Mouse (Mus musculus) gastrocnemius, adult 2 months (tissue): ENCODE measurements around the gene Ank. TPM values are rescaled to one million over a fixed set of nuclear protein-coding genes. Genes with fewer than 3 reads are reported as not detected.

Experiments used
- DNase-seq: peaks from one replicate; pipeline ENCODE4 v3.0.0; 2022
- H3K27ac ChIP-seq: fragments of 200-600 bp; 2 replicates; pipeline ENCODE4 v1.8.1; 2022; ENCODE audit warnings: mild to moderate bottlenecking
- H3K4me3 ChIP-seq: fragments of 200-600 bp; 2 replicates; pipeline ENCODE4 v1.8.1; 2022; ENCODE audit warnings: mild to moderate bottlenecking, moderate library complexity
- CTCF ChIP-seq: fragments of 200-600 bp; IDR thresholded peaks from 2 replicates; pipeline ENCODE4 v1.8.1; 2022; ENCODE audit warnings: antibody characterized with exemption, mild to moderate bottlenecking, moderate library complexity
- intact Hi-C: fragments of 180-260 bp; cut with DNase I; formaldehyde crosslinking; loops from one replicate; pipeline ENCODE4 v1.15.1; 2025
- total RNA-seq, 2 experiments: library from RNA; stranded (reverse); gene quantifications; 2 replicates each; pipeline ENCODE4 v1.2.3; 2021

The Ank gene
- total RNA-seq, 2 experiments from 2014 or later = 134 to 142 TPM

- peak; percentile 63 for DNase-seq
- no peak for TF ChIP-seq CTCF
- Histone ChIP-seq H3K4me3 (0 out of 2 replicates have a peak overlapping the region, but pooled peaks have one; percentile 17), H3K27ac (peak overlapping the region; percentile 90)
- intact Hi-C loops = loop anchor here (2.0 to 5.0 kb wide), 2 partner anchors 19 to 75 kb away; no protein-coding TSS in a partner anchor
Observed at GRCm38 (mm10) chr15:27552129-27552700, 85.7 kb downstream of the Ank start.

GRCm38 (mm10) chr15:27553554-27553953 is 87.1 kb downstream of the Ank start:
- intact Hi-C loops = loop anchor here (2.0 to 5.0 kb wide), 2 partner anchors 17 to 76 kb away; no protein-coding TSS in a partner anchor

GRCm38 (mm10) chr15:27558456-27559147 is 92.1 kb downstream of the Ank start:
- no peak overlapping the region for H3K4me3 ChIP-seq
- DNase-seq = no peak
- TF ChIP-seq CTCF = no peak
- intact Hi-C loops = no loop called here
- H3K27ac ChIP-seq = peak overlapping the region; percentile 31; the same call in 1 of the 2 replicates

More at GRCm38 (mm10) chr15:27553554-27553953, 87.1 kb downstream of the Ank start:
- Histone ChIP-seq H3K4me3 (no peak overlapping the region), H3K27ac (peak overlapping the region; percentile 90; the same call in 1 of the 2 replicates)
- no peak for TF ChIP-seq CTCF
- DNase-seq = no peak

- intact Hi-C loops = no loop called here
- no peak for TF ChIP-seq CTCF
- no peak for DNase-seq
- Histone ChIP-seq H3K27ac (peak overlapping the region; percentile 71), H3K4me3 (no peak overlapping the region)
Observed at GRCm38 (mm10) chr15:27560315-27560714, 93.8 kb downstream of the Ank start.

GRCm38 (mm10) chr15:27564106-27565100 is 97.9 kb downstream of the Ank start:
- Histone ChIP-seq H3K4me3 (no peak overlapping the region), H3K27ac (peak overlapping the region; percentile 48)
- TF ChIP-seq CTCF = no peak
- intact Hi-C loops = no loop called here
- no peak for DNase-seq

GRCm38 (mm10) chr15:27565626-27566185 is 99.2 kb downstream of the Ank start:
- intact Hi-C loops = no loop called here
- peak; percentile 70 for DNase-seq
- Histone ChIP-seq H3K4me3 (no peak overlapping the region), H3K27ac (peak overlapping the region; percentile 88)
- no peak for TF ChIP-seq CTCF

- intact Hi-C loops = no loop called here
- Histone ChIP-seq H3K4me3 (no peak overlapping the region), H3K27ac (no peak overlapping the region)
- TF ChIP-seq CTCF = no peak
- no peak for DNase-seq
Observed at GRCm38 (mm10) chr15:27567356-27567755, 100.9 kb downstream of the Ank start.

- intact Hi-C loops = no loop called here
- TF ChIP-seq CTCF = no peak
- Histone ChIP-seq H3K27ac (peak overlapping the region; percentile 28; the same call in 1 of the 2 replicates), H3K4me3 (no peak overlapping the region)
- no peak for DNase-seq
Observed at GRCm38 (mm10) chr15:27568371-27568770, 101.9 kb downstream of the Ank start.

- no peak for DNase-seq
- H3K4me3 ChIP-seq = no peak overlapping the region
- H3K27ac ChIP-seq = peak overlapping the region; percentile 81
- intact Hi-C loops = loop anchor here (2.0 kb wide), 1 partner anchor 17 kb away; no protein-coding TSS in a partner anchor
- no peak for TF ChIP-seq CTCF
Observed at GRCm38 (mm10) chr15:27569924-27570323, 103.4 kb downstream of the Ank start.

- no peak for TF ChIP-seq CTCF
- H3K27ac ChIP-seq = peak overlapping the region; percentile 81
- no peak overlapping the region for H3K4me3 ChIP-seq
- DNase-seq = no peak
- intact Hi-C loops = loop anchor here (2.0 kb wide), 1 partner anchor 18 kb away; no protein-coding TSS in a partner anchor
Observed at GRCm38 (mm10) chr15:27570385-27570784, 103.9 kb downstream of the Ank start.

- intact Hi-C loops = loop anchor here (2.0 kb wide), 1 partner anchor 18 kb away; no protein-coding TSS in a partner anchor
- Histone ChIP-seq H3K27ac (peak overlapping the region; percentile 81), H3K4me3 (peak overlapping the region; percentile 58)
- peak; percentile 86 for DNase-seq
- no peak for TF ChIP-seq CTCF
Observed at GRCm38 (mm10) chr15:27571179-27571578, 104.7 kb downstream of the Ank start.
